Mouse (Mus musculus) erythroblast, embryonic 14.5 days (primary cell): Measurements from ENCODE around the gene Cpm. TPM values are rescaled to one million over a fixed set of nuclear protein-coding genes. Genes with fewer than 3 reads are reported as not detected.

Source experiments
- H3K27me3 ChIP-seq: 2 replicates; pipeline ENCODE4 v1.6.1; 2012; ENCODE audit warnings: inconsistent platforms; ENCODE audit not compliant: control insufficient read depth
- H3K36me3 ChIP-seq: 2 replicates; pipeline ENCODE4 v1.6.1; 2012; ENCODE audit warnings: mild to moderate bottlenecking, inconsistent platforms; ENCODE audit not compliant: control insufficient read depth
- H3K4me1 ChIP-seq: 2 replicates; pipeline ENCODE4 v1.6.1; 2012; ENCODE audit warnings: inconsistent platforms; ENCODE audit not compliant: control insufficient read depth
- H3K4me3 ChIP-seq: replicated peaks from 2 replicates; pipeline ENCODE3; 2012; ENCODE audit warnings: moderate library complexity, mild to moderate bottlenecking, inconsistent platforms
- H3K9me3 ChIP-seq: 2 replicates; pipeline ENCODE4 v1.6.1; 2012; ENCODE audit warnings: low read length, inconsistent platforms, mixed read lengths; ENCODE audit not compliant: control insufficient read depth
- GATA1 ChIP-seq: IDR thresholded peaks from 2 replicates; pipeline ENCODE4 v1.6.1; 2012; ENCODE audit warnings: low read length, inconsistent platforms, mixed read lengths
- TAL1 ChIP-seq: IDR thresholded peaks from 3 replicates; pipeline ENCODE4 v1.6.1; 2012; ENCODE audit warnings: low read length, inconsistent platforms, mixed read lengths
- polyA plus RNA-seq: library from polyadenylated mRNA; stranded (reverse); fragments of >175 nt; gene quantifications from 2 replicates; pipeline ENCODE4 v1.2.3, GENCODE M21; 2012

Cpm gene
- polyA plus RNA-seq, 1 experiment, result not detected

- H3K27me3 ChIP-seq, result no peaks in the 10 kb centered on the region
- no peaks in the 10 kb centered on the region for H3K4me1 ChIP-seq
- no peak for TF ChIP-seq GATA1
- TF ChIP-seq TAL1, result no peak
- no peaks in the 10 kb centered on the region for H3K9me3 ChIP-seq
- no peak overlapping the region for H3K4me3 ChIP-seq
- no peaks in the 10 kb centered on the region for H3K36me3 ChIP-seq
Observed at GRCm38 (mm10) chr10:117617568-117618345, 11.5 kb upstream of the Cpm start.

GRCm38 (mm10) chr10:117619041-117619861 lies 10.0 kb upstream of the Cpm start:
- Histone ChIP-seq H3K4me1 (no peaks in the 10 kb centered on the region), H3K4me3 (no peak overlapping the region), H3K36me3 (no peaks in the 10 kb centered on the region), H3K27me3 (no peaks in the 10 kb centered on the region), H3K9me3 (no peaks in the 10 kb centered on the region)
- TF ChIP-seq GATA1, result no peak
- no peak for TF ChIP-seq TAL1

DNA sequence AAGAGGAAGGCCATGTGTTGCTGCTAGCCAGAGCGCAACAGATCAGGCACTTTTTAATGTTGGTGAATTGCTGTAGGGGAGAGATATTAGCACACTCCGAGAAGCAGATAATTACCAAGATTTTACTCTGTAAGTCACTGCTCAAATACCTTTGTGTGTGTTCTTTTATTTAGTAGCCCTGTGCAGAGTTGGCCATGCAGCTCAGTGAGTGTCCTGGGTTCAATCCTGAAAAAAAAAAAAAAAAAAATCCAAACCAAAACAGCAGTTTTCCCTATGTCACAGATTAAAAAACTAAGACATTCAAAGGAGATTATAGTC lies 9.5 kb upstream of the Cpm start:
- H3K27me3 ChIP-seq, result no peaks in the 10 kb centered on the region
- no peak overlapping the region for H3K4me3 ChIP-seq
- no peaks in the 10 kb centered on the region for H3K36me3 ChIP-seq
- no peaks in the 10 kb centered on the region for H3K4me1 ChIP-seq
- TF ChIP-seq GATA1, result no peak
- no peak for TF ChIP-seq TAL1
- H3K9me3 ChIP-seq, result no peaks in the 10 kb centered on the region

DNA sequence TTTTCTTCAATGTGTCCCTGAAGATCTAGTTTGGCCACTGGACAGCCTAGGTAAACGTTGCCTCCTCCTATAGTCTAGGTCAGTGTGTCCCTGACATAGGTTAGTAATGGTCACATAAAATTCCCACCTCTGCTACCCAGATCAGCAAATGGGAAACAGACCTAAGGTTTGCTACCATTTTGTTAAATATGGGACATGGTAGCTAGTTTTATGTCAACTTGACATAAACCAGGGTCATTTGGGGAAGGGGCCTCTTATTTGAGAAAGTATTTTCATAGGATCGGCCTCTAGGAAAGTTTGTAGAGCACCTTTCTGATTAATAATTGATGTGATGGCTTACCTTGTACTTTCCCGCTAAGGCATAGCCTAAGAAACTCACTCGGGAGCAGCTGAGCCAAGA lies 8.8 kb upstream of the Cpm start:
- H3K36me3 ChIP-seq, result no peaks in the 10 kb centered on the region
- H3K4me3 ChIP-seq, result no peak overlapping the region
- no peaks in the 10 kb centered on the region for H3K27me3 ChIP-seq
- no peaks in the 10 kb centered on the region for H3K9me3 ChIP-seq
- TF ChIP-seq GATA1 (no peak), TAL1 (no peak)
- H3K4me1 ChIP-seq, result no peaks in the 10 kb centered on the region

- TF ChIP-seq GATA1 (no peak), TAL1 (no peak)
- no peaks in the 10 kb centered on the region for H3K4me1 ChIP-seq
- no peak overlapping the region for H3K4me3 ChIP-seq
- no peaks in the 10 kb centered on the region for H3K9me3 ChIP-seq
- no peaks in the 10 kb centered on the region for H3K27me3 ChIP-seq
- no peaks in the 10 kb centered on the region for H3K36me3 ChIP-seq
Observed at GRCm38 (mm10) chr10:117620934-117621501, 8.3 kb upstream of the Cpm start.

GRCm38 (mm10) chr10:117621616-117622533 lies 7.4 kb upstream of the Cpm start:
- Histone ChIP-seq H3K9me3 (no peaks in the 10 kb centered on the region), H3K4me3 (no peak overlapping the region), H3K36me3 (no peaks in the 10 kb centered on the region), H3K27me3 (no peaks in the 10 kb centered on the region; the same call in 1 of the 2 replicates), H3K4me1 (no peaks in the 10 kb centered on the region)
- TF ChIP-seq GATA1 (no peak), TAL1 (no peak)

DNA sequence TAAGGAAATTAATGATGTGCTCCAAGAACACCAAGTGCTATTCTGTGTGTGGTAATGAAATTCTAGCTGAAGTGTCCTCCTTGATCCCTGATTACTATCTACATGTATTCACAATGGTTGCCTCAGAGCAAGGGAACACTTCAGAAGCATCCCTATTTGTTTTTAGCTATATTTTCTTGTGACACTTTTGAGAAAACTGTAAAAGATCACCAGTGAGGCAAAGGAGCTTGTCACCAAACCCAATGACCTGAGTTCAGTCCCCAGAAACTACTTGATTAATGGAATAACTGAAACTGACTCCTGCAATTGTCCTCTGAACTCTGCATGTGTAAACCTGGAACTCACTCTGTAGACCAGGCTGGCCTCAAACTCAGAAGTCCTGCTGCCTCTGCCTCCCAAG lies 5.9 kb upstream of the Cpm start:
- Histone ChIP-seq H3K36me3 (no peaks in the 10 kb centered on the region), H3K27me3 (peaks cover 14% of the 10 kb centered on the region), H3K4me1 (no peaks in the 10 kb centered on the region), H3K4me3 (no peak overlapping the region), H3K9me3 (no peaks in the 10 kb centered on the region)
- TF ChIP-seq TAL1 (no peak), GATA1 (no peak)

DNA sequence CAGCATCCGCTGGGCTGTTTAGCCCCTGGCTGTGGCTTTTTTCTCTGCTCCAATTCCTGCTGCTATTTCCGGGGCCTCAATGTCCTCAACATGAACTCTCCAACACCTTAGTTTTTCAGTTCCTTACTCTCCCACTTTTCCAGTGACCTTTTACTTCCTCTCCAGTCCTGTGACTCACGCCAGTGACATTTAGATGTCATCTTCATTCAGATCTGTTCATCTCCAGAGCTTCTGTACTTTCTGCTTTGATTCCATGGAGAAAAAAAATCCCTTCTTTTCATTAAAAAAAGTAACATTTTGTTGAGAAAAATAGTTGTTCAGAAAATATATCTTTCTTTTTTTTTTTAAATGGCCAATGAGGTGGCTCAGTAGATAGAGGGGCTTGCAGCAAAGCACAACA lies 5.1 kb upstream of the Cpm start:
- peaks cover 2% of the 10 kb centered on the region for H3K4me1 ChIP-seq
- H3K27me3 ChIP-seq, result peaks cover 23% of the 10 kb centered on the region
- H3K9me3 ChIP-seq, result no peaks in the 10 kb centered on the region
- H3K4me3 ChIP-seq, result no peak overlapping the region
- TF ChIP-seq TAL1, result no peak
- TF ChIP-seq GATA1, result no peak
- H3K36me3 ChIP-seq, result no peaks in the 10 kb centered on the region
